Mouse (Mus musculus) neural tube, embryonic 13.5 days (tissue): ENCODE measurements around the gene Birc6. TPM values are rescaled to one million over a fixed set of nuclear protein-coding genes. Genes with fewer than 3 reads are reported as not detected.

ENCODE experiments used
- ATAC-seq: fragments of 200-750 bp; cut with Nextera tagmentation; 2 replicates; pipeline ENCODE4 v1.8.0; 2017; ENCODE audit warnings: low read depth, mild to moderate bottlenecking, moderate TSS enrichment, moderate library complexity
- H3K27ac ChIP-seq: fragments of 300-500 bp; sonication (generic); replicated peaks from 2 replicates; pipeline ENCODE4 v1.5.1; 2015; ENCODE audit warnings: moderate library complexity, mild to moderate bottlenecking, inconsistent platforms
- H3K27me3 ChIP-seq: fragments of 300-500 bp; sonication (generic); 2 replicates; pipeline ENCODE4 v1.6.1; 2015; ENCODE audit warnings: mild to moderate bottlenecking, inconsistent platforms
- H3K36me3 ChIP-seq: fragments of 300-500 bp; sonication (generic); 2 replicates; pipeline ENCODE4 v1.6.1; 2015; ENCODE audit warnings: mild to moderate bottlenecking, inconsistent platforms
- H3K4me1 ChIP-seq: fragments of 300-500 bp; sonication (generic); replicated peaks from 2 replicates; pipeline ENCODE4 v1.6.1; 2015; ENCODE audit warnings: inconsistent platforms
- H3K4me2 ChIP-seq: fragments of 300-500 bp; sonication (generic); 2 replicates; pipeline ENCODE4 v1.6.1; 2015; ENCODE audit warnings: inconsistent platforms, mild to moderate bottlenecking, moderate library complexity
- H3K4me3 ChIP-seq: fragments of 300-500 bp; sonication (generic); 2 replicates; pipeline ENCODE4 v1.5.1; 2015; ENCODE audit warnings: mild to moderate bottlenecking, inconsistent platforms
- H3K9ac ChIP-seq: fragments of 300-500 bp; sonication (generic); 2 replicates; pipeline ENCODE4 v1.6.1; 2015; ENCODE audit warnings: moderate library complexity, mild to moderate bottlenecking, inconsistent platforms
- H3K9me3 ChIP-seq: fragments of 300-500 bp; sonication (generic); 2 replicates; pipeline ENCODE4 v1.6.1; 2016; ENCODE audit warnings: inconsistent platforms
- WGBS: fragments of 180-500 bp; shearing (Covaris S2); methylation state at CpG from one replicate; pipeline ENCODE4 v1.1.7; 2015; 5-methylcytosine and 5-hydroxymethylcytosine counted together
- polyA plus RNA-seq: library from polyadenylated mRNA; unstranded; fragments of >200 nt; fragmentation: Nextera tagmentation; extraction: Ambion mirVana; gene quantifications from 2 replicates; pipeline ENCODE4 v1.2.1, GENCODE M21; 2015

Gene Birc6
- polyA plus RNA-seq, 1 experiment from 2014 or later = 99.1 TPM

GRCm38 (mm10) chr17:74716643-74717042 is 188.5 kb downstream of the Birc6 start:
- peaks cover 3% of the 10 kb centered on the region; the same call in 1 of the 2 replicates for H3K27me3 ChIP-seq
- WGBS = 69% methylated on average over 3 of the region's 3 CpGs
- no peak for ATAC-seq
- no peaks in the 10 kb centered on the region for H3K9me3 ChIP-seq
- peaks cover 10% of the 10 kb centered on the region for H3K4me1 ChIP-seq
- H3K4me3 ChIP-seq = no peak overlapping the region
- H3K36me3 ChIP-seq = peaks cover 11% of the 10 kb centered on the region; the same call in 1 of the 2 replicates
- H3K27ac ChIP-seq = no peak overlapping the region
- no peak overlapping the region; the same call in 1 of the 2 replicates for H3K9ac ChIP-seq
- H3K4me2 ChIP-seq = peak overlapping the region; percentile 90

DNA sequence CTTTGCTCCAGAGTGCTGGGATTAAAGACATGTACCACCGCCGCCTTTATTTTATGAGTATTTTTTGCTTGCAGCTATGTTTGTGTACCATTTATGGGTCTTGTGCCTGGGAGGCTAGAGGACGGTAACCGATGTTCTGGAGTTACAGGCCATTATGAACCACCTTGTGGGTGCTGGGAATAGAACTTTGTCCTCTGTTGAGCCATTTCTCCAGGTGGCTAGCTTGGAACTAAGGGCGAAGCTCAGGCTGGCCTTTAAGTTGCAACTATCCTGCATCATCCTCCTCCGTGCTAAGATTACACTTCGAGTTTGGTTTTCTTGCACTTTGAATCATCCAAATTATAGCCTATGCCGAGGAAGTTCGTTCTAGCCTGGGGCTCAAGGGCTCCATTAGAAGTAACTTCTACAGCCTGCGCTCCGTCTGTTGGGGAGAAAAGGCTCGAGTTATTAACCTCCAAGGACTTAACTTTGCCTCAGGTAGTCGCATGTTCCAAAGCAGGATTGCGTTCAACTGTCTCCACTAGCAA is 189.1 kb downstream of the Birc6 start:
- Histone ChIP-seq H3K4me1 (peaks cover 10% of the 10 kb centered on the region), H3K4me3 (peak overlapping the region; percentile 61), H3K36me3 (peaks cover 16% of the 10 kb centered on the region), H3K4me2 (peak overlapping the region; percentile 90), H3K9me3 (no peaks in the 10 kb centered on the region), H3K27me3 (peaks cover 3% of the 10 kb centered on the region; the same call in 1 of the 2 replicates), H3K27ac (0 out of 2 replicates have a peak overlapping the region, but pooled peaks have one; percentile 20), H3K9ac (peak overlapping the region; percentile 62)
- ATAC-seq = 0 out of 2 replicates have a peak, but pooled peaks have one; percentile 6
- 11% methylated on average over 14 of the region's 14 CpGs for WGBS

GRCm38 (mm10) chr17:74717618-74718151 is 189.6 kb downstream of the Birc6 start, which contains the start of gene Ttc27:
Gene Ttc27 (plus strand): TSS chr17:74717732.
- ATAC-seq = peak; percentile 93

GRCm38 (mm10) chr17:74732872-74733271 is 204.8 kb downstream of the Birc6 start:
- Histone ChIP-seq H3K4me2 (no peak overlapping the region), H3K36me3 (peaks cover 9% of the 10 kb centered on the region; the same call in 1 of the 2 replicates), H3K27ac (no peak overlapping the region), H3K27me3 (no peaks in the 10 kb centered on the region), H3K4me3 (no peak overlapping the region), H3K4me1 (no peaks in the 10 kb centered on the region), H3K9ac (no peak overlapping the region), H3K9me3 (no peaks in the 10 kb centered on the region)
- no peak for ATAC-seq

More at GRCm38 (mm10) chr17:74717618-74718151, 189.6 kb downstream of the Birc6 start, which contains the start of gene Ttc27:
- 1% methylated on average over 31 of the region's 31 CpGs for WGBS
- Histone ChIP-seq H3K9ac (peak within 1 kb of the TSS; percentile 76), H3K4me3 (peak within 1 kb of the TSS; percentile 61), H3K4me1 (peaks cover 10% of the 10 kb centered on the region), H3K27me3 (peaks cover 3% of the 10 kb centered on the region; the same call in 1 of the 2 replicates), H3K27ac (0 out of 2 replicates have a peak within 1 kb of the TSS, but pooled peaks have one; percentile 20), H3K36me3 (peaks cover 21% of the 10 kb centered on the region), H3K9me3 (no peaks in the 10 kb centered on the region), H3K4me2 (peak within 1 kb of the TSS; percentile 90)

DNA sequence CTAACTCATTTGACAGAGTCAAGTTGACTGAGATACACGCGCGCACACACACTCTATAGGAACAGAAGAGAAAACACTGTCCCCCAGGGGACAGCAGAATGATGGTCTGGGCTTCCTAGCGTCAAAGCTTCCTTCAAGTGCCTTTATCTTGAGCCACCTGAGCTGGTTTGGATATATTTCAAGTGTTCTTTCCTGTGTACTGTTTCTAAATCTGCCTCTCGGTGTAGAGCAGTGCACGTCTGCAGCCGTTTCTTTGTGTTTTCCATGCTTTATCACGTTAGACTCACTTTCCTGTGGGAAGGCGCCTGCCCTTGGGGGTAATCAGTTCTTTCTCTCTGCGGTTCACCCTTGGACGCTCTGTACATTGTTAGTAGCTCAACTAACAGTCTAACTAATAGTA is 207.3 kb downstream of the Birc6 start:
- no peak overlapping the region for H3K9ac ChIP-seq
- no peaks in the 10 kb centered on the region for H3K4me1 ChIP-seq
- H3K27ac ChIP-seq = no peak overlapping the region
- peaks cover 8% of the 10 kb centered on the region for H3K36me3 ChIP-seq
- H3K27me3 ChIP-seq = no peaks in the 10 kb centered on the region
- H3K4me3 ChIP-seq = no peak overlapping the region
- no peaks in the 10 kb centered on the region for H3K9me3 ChIP-seq
- ATAC-seq = no peak
- WGBS = 87% methylated on average over 11 of the region's 11 CpGs
- no peak overlapping the region for H3K4me2 ChIP-seq

- no peak overlapping the region for H3K4me3 ChIP-seq
- ATAC-seq = no peak
- no peak overlapping the region for H3K4me2 ChIP-seq
- no peaks in the 10 kb centered on the region for H3K27me3 ChIP-seq
- H3K36me3 ChIP-seq = peaks cover 6% of the 10 kb centered on the region; the same call in 1 of the 2 replicates
- H3K9me3 ChIP-seq = no peaks in the 10 kb centered on the region
- H3K4me1 ChIP-seq = no peaks in the 10 kb centered on the region
- WGBS = 82% methylated on average over 1 of the region's 1 CpGs
- no peak overlapping the region for H3K9ac ChIP-seq
- H3K27ac ChIP-seq = no peak overlapping the region
Observed at GRCm38 (mm10) chr17:74749659-74750058, 221.6 kb downstream of the Birc6 start.

DNA sequence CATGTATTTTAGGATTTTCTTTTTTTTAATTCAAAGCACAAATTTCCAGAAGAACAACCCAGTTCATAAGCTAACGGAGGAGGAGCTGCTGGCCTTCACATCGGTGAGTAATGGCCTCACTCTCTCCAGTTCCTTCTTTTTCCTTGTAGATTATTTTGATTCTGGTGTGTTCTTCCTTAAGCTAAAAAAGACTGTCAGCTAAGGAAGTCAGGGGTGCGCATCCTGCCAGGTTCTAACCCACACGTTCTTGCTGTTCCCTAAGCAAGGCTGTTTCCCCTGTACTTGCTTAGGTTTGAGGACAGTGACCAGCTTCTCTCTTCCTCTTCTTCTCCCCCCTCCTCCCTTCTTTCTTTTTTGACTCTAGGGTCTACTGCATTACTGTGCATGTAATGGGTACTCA is 222.9 kb downstream of the Birc6 start:
- no peak overlapping the region for H3K27ac ChIP-seq
- no peak overlapping the region for H3K9ac ChIP-seq
- no peak overlapping the region for H3K4me2 ChIP-seq
- H3K9me3 ChIP-seq = no peaks in the 10 kb centered on the region
- peaks cover 6% of the 10 kb centered on the region; the same call in 1 of the 2 replicates for H3K36me3 ChIP-seq
- H3K27me3 ChIP-seq = no peaks in the 10 kb centered on the region
- no peaks in the 10 kb centered on the region for H3K4me1 ChIP-seq
- ATAC-seq = no peak
- 92% methylated on average over 4 of the region's 4 CpGs for WGBS
- H3K4me3 ChIP-seq = no peak overlapping the region

Other genes starting within 250 kb of the Birc6 start
- gene Memo1, start 232.8 kb upstream of the Birc6 start, polyA plus RNA-seq = 64.8 and 67.3 TPM in 2 replicates
- 228 and 239 TPM in 2 replicates for gene Dpy30, start 204.4 kb upstream of the Birc6 start, polyA plus RNA-seq
- gene Spast, start 189.3 kb upstream of the Birc6 start, polyA plus RNA-seq = 36.8 and 38.4 TPM in 2 replicates
- 31.2 and 32.8 TPM in 2 replicates for gene Slc30a6, start 132.7 kb upstream of the Birc6 start, polyA plus RNA-seq
- 0.33 and 0.44 TPM in 2 replicates for gene Nlrc4, start 69.2 kb upstream of the Birc6 start, polyA plus RNA-seq
- 64.6 and 67.3 TPM in 2 replicates for gene Yipf4, start 38.8 kb upstream of the Birc6 start, polyA plus RNA-seq
- gene Ttc27, start 189.4 kb downstream of the Birc6 start, polyA plus RNA-seq = 18.0 and 18.9 TPM in 2 replicates